Mouse (Mus musculus): Measurements from ENCODE around the gene Olfr1346.

- TF ChIP-seq CTCF (IDR thresholded peaks at IDR 0.05), result no peak
- no peak for TF ChIP-seq EP300 (IDR thresholded peaks at IDR 0.05)
Observed at GRCm38 (mm10) chr7:6486841-6487240, 19.9 kb downstream of the Olfr1346 start, which contains the start of gene Olfr5.
